Comparison of ENCODE assay signal across 9 mouse cellular contexts in the genomic region with DNA sequence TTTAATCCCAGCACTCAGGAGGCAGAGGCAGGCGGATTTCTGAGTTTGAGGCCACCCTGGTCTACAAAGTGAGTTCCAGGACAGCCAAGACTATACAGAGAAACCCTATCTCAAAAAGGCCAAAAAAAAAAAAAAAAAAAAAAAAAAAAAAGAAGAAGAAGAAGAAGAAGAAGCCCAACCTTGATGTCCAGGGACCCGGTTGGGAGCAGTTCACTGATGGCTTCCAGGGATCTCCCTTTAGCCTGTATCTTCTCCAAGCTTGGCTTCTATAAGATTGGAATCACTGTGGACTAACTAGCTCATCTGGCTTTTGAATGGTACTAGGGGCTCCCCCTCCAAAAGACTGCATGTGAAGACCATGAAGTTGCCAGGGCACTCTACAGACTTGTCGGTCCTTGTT. TPM values are rescaled to one million over a fixed set of nuclear protein-coding genes. Genes with fewer than 3 reads are reported as not detected.
DNase-seq lines count a peak whose midpoint lies in the region; ATAC-seq and TF ChIP-seq lines count a peak whose summit lies in the region.
"Not testable (repeated sequence)": the region's sequence is repeated elsewhere in the genome, so short reads cannot be mapped to it uniquely, and the experiment has no call there.
"Had no signal": no experiment of that assay in that cellular context is flagged by ENCODE, and none has a peak within 500 bp of the region (broad histone marks: within the 10 kb centered on the region; RNA-seq: fewer than 3 reads in every experiment).

No protein-coding gene starts in this region.

- peak overlapping the region; percentile 84; the same call in 1 of the 2 replicates for H3K9ac ChIP-seq in forebrain, embryonic 14.5 days (ENCODE audit: low read length)
- peak overlapping the region; percentile 77; the same call in 1 of the 2 replicates for H3K9ac ChIP-seq in heart, embryonic 15.5 days
- H3K9ac ChIP-seq in liver, postnatal 0 days (replicated peaks); midbrain, embryonic 14.5 days (replicated peaks; ENCODE audit: low read length); stomach, embryonic 15.5 days: not testable (repeated sequence)

- ATAC-seq in forebrain, embryonic 14.5 days; heart, embryonic 15.5 days (replicated peaks; ENCODE audit: insufficient number of reproducible peaks, insufficient read depth, low FRiP score, low read depth); liver, postnatal 0 days; midbrain, embryonic 14.5 days (ENCODE audit: low FRiP score, low TSS enrichment); stomach, embryonic 15.5 days (ENCODE audit: insufficient read depth, low FRiP score, low read depth): not testable (repeated sequence)

- peak overlapping the region; percentile 96 for H3K4me2 ChIP-seq in forebrain, embryonic 14.5 days (ENCODE audit: low read length)
- peak overlapping the region; percentile 87 for H3K4me2 ChIP-seq in heart, embryonic 15.5 days
- H3K4me2 ChIP-seq in liver, postnatal 0 days (ENCODE audit: low read depth, low read length) = peak overlapping the region; percentile 98
- H3K4me2 ChIP-seq in midbrain, embryonic 14.5 days (ENCODE audit: low read length) = peak overlapping the region; percentile 91
- H3K4me2 ChIP-seq in stomach, embryonic 15.5 days = peak overlapping the region; percentile 83

- H3K9me3 ChIP-seq in embryonic facial prominence, embryonic 10.5 days; forebrain, embryonic 14.5 days (replicated peaks; ENCODE audit: control insufficient read depth, low read length); heart, embryonic 15.5 days (replicated peaks); liver, postnatal 0 days (ENCODE audit: low read length); midbrain, embryonic 14.5 days (ENCODE audit: control insufficient read depth, low read length); stomach, embryonic 15.5 days: not testable (repeated sequence)

- intact Hi-C loops in left cerebral cortex, adult 2 months (cut with DNase I) = not testable (repeated sequence)

- peaks cover 87% of the 10 kb centered on the region for H3K27me3 ChIP-seq in embryonic facial prominence, embryonic 10.5 days (replicated peaks; ENCODE audit: low read depth, poor library complexity, severe bottlenecking)
- not testable (repeated sequence) for H3K27me3 ChIP-seq in forebrain, embryonic 14.5 days (replicated peaks; ENCODE audit: control insufficient read depth, insufficient read depth, low read length); midbrain, embryonic 14.5 days (ENCODE audit: control insufficient read depth, insufficient read depth, low read length)
- peaks cover 15% of the 10 kb centered on the region for H3K27me3 ChIP-seq in heart, embryonic 15.5 days
- peaks cover 50% of the 10 kb centered on the region for H3K27me3 ChIP-seq in liver, postnatal 0 days (ENCODE audit: insufficient read depth, low read length)
- H3K27me3 ChIP-seq in stomach, embryonic 15.5 days (replicated peaks) = peaks cover 25% of the 10 kb centered on the region; the same call in 1 of the 2 replicates

- 35% methylated on average over 3 of the region's 3 CpGs for WGBS in embryonic facial prominence, embryonic 10.5 days
- 53% methylated on average over 3 of the region's 3 CpGs for whole genome bisulfite sequencing in forebrain, embryonic 14.5 days
- 61% methylated on average over 3 of the region's 3 CpGs for WGBS in heart, embryonic 15.5 days
- 44% methylated on average over 3 of the region's 3 CpGs for WGBS in liver, postnatal 0 days (ENCODE audit: insufficient replicate concordance)
- 46% methylated on average over 3 of the region's 3 CpGs for WGBS in midbrain, embryonic 14.5 days
- WGBS in stomach, embryonic 15.5 days = 54% methylated on average over 3 of the region's 3 CpGs

- not testable (repeated sequence) for DNase-seq in embryonic facial prominence, embryonic 10.5 days (ENCODE audit: low spot score); forebrain, embryonic 14.5 days (ENCODE audit: low spot score); left cerebral cortex, adult 2 months (ENCODE audit: extremely low spot score in 1 of 2, low spot score in 2 of 2); liver, postnatal 0 days; midbrain, embryonic 14.5 days
- peak; percentile 4 for DNase-seq in induced T-regulatory cell, adult 2 months (ENCODE audit: low read depth)

- not testable (repeated sequence) for H3K36me3 ChIP-seq in embryonic facial prominence, embryonic 10.5 days (replicated peaks); forebrain, embryonic 14.5 days (ENCODE audit: control insufficient read depth, insufficient read depth, low read length); heart, embryonic 15.5 days; liver, postnatal 0 days (replicated peaks; ENCODE audit: insufficient read depth, low read length); midbrain, embryonic 14.5 days (ENCODE audit: control insufficient read depth, insufficient read depth, low read length); stomach, embryonic 15.5 days

- peak overlapping the region; percentile 63 for H3K4me3 ChIP-seq in embryonic facial prominence, embryonic 10.5 days
- H3K4me3 ChIP-seq in forebrain, embryonic 14.5 days (ENCODE audit: low read depth, low read length) = peak overlapping the region; percentile 76
- peak overlapping the region; percentile 61 for H3K4me3 ChIP-seq in heart, embryonic 15.5 days
- peak overlapping the region; percentile 78 for H3K4me3 ChIP-seq in left cerebral cortex, adult 2 months
- H3K4me3 ChIP-seq in liver, postnatal 0 days (ENCODE audit: low read depth, low read length) = peak overlapping the region; percentile 76
- H3K4me3 ChIP-seq in midbrain, embryonic 14.5 days (replicated peaks; ENCODE audit: low read depth, low read length) = peak overlapping the region; percentile 77
- H3K4me3 ChIP-seq in stomach, embryonic 15.5 days (replicated peaks) = peak overlapping the region; percentile 62

- H3K4me1 ChIP-seq in embryonic facial prominence, embryonic 10.5 days = peaks cover 56% of the 10 kb centered on the region
- H3K4me1 ChIP-seq in forebrain, embryonic 14.5 days (ENCODE audit: control insufficient read depth, insufficient read depth, low read length) = peaks cover 24% of the 10 kb centered on the region
- peaks cover 26% of the 10 kb centered on the region for H3K4me1 ChIP-seq in heart, embryonic 15.5 days (replicated peaks)
- peaks cover 28% of the 10 kb centered on the region for H3K4me1 ChIP-seq in liver, postnatal 0 days (ENCODE audit: insufficient read depth)
- peaks cover 35% of the 10 kb centered on the region for H3K4me1 ChIP-seq in midbrain, embryonic 14.5 days (ENCODE audit: control insufficient read depth, insufficient read depth, low read length)
- H3K4me1 ChIP-seq in stomach, embryonic 15.5 days = not testable (repeated sequence)

- TF ChIP-seq EP300 in liver, postnatal 0 days (IDR thresholded peaks at IDR 0.05; ENCODE audit: low read depth) = not testable (repeated sequence)

- TF ChIP-seq CTCF in left cerebral cortex, adult 2 months (IDR thresholded peaks at IDR 0.05); liver, postnatal 0 days (IDR thresholded peaks at IDR 0.05; ENCODE audit: low read depth): not testable (repeated sequence)

- H3K27ac ChIP-seq in embryonic facial prominence, embryonic 10.5 days (replicated peaks); forebrain, embryonic 14.5 days (ENCODE audit: low read depth, low read length); heart, embryonic 15.5 days; left cerebral cortex, adult 2 months; liver, postnatal 0 days (ENCODE audit: low read depth); midbrain, embryonic 14.5 days (replicated peaks; ENCODE audit: low read depth, low read length); stomach, embryonic 15.5 days: not testable (repeated sequence)

RNA-seq across cellular contexts. Expression of gene Podxl, which starts 1.8 kb away (rescaled TPM):
- polyA plus RNA-seq in embryonic facial prominence, embryonic 10.5 days (2016; fragmentation: Nextera tagmentation; extraction: Ambion mirVana) = 16.6 and 18.0 TPM in 2 replicates
- polyA plus RNA-seq in forebrain, embryonic 14.5 days (2014; fragmentation: Nextera tagmentation; extraction: Ambion mirVana) = 9.3 and 10.7 TPM in 2 replicates
- polyA plus RNA-seq in heart, embryonic 15.5 days (2015; fragmentation: Nextera tagmentation; extraction: Ambion mirVana) = 17.5 and 20.7 TPM in 2 replicates
- total RNA-seq in left cerebral cortex, adult 2 months (2021) = 10 to 100 TPM; 20.2 to 23.2 TPM
- 1.5 and 2.8 TPM in 2 replicates for polyA plus RNA-seq in liver, postnatal 0 days (2015; fragmentation: Nextera tagmentation; extraction: Ambion mirVana)
- polyA plus RNA-seq in midbrain, embryonic 14.5 days (2014; fragmentation: Nextera tagmentation; extraction: Ambion mirVana) = 6.7 and 10.3 TPM in 2 replicates
- 26.9 and 27.1 TPM in 2 replicates for polyA plus RNA-seq in stomach, embryonic 15.5 days (2015; fragmentation: Nextera tagmentation; extraction: Ambion mirVana)
- polyA plus RNA-seq: CD4-positive, CD25-positive, alpha-beta regulatory T cell, adult 4 months had no signal
